Mouse (Mus musculus) heart, adult 2 months (tissue): ENCODE measurements at regions not wholly inside any gene's neighbourhood (a gene's known extent, or its start where the extent isn't known, plus 50 kb on each side); places are given as distances from the start of the nearest gene placed in this dataset.

ENCODE experiments used
- EP300 ChIP-seq: fragments of 200-500 bp; IDR thresholded peaks from 2 replicates; pipeline ENCODE4 v1.6.1; 2011; ENCODE audit warnings: low read depth, low read length, control low read depth; ENCODE audit not compliant: insufficient read depth
- POLR2A ChIP-seq: fragments of 200-500 bp; IDR thresholded peaks from 2 replicates; pipeline ENCODE4 v1.6.1; 2011; ENCODE audit warnings: mild to moderate bottlenecking, low read depth, low read length, control low read depth; ENCODE audit not compliant: insufficient read depth

GRCm38 (mm10) chr13:43904291-43904690 is 119.7 kb downstream of the Cd83 start:
- TF ChIP-seq POLR2A (no peak), EP300 (no peak)
